Mouse (Mus musculus): ENCODE measurements around the gene Vmn1r4.

Gene Vmn1r4

DNA sequence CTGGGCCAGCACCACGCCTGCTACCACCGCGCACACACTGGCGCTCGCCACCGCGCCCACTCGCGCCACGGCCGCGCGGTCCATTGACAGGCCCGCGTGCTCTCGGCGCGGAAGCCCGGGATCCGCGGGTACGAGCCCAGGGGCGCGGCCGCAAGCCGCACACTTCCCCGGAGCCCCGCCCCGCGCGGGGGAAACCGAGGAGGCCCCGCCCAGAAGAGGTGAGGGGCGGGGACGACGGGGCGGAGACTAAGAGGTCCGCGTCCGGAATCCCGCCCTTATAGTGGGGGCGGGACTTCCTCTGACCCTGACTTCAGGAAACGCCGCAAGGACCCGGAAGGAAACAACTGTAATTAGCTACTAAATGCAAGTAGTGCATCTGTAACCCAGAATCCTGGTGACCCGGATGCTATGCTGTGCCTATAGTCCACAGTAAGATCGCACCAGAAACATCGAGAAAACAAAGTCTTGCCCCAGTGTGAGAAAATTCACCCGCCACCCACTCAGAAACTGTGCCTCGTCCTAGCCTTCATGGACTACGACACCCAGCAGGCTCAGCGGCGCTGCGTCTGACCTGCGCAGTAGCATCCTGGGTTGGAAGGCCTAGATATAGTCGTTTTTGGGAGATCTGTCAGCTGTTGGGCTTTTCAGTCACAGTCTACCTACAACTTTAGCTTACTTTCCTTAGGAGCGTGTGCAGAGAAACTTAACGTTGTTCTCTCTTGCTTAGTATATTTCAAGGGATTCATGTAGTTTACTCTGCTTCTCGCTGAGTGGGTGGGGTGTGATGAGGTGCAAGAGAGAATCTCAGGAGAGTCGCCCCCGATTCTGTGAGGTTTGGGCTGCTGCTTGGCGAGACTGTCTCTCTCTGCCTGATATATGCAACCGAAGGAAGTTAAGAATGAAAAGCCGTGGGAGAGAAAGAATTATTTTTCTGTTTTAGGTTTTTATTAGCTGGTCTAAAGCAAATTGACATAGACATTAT lies at the start of gene Vmn1r4, which contains the start of gene Nt5c3:
TSS of gene Vmn1r4 (plus strand) at position 290 of the 982 bp plus-strand sequence.
TSS of gene Nt5c3 (minus strand) at position 207 of the 982 bp plus-strand sequence.
- peak; percentile 98 for DNase-seq (ENCODE audit: low read depth, low spot score)

DNA sequence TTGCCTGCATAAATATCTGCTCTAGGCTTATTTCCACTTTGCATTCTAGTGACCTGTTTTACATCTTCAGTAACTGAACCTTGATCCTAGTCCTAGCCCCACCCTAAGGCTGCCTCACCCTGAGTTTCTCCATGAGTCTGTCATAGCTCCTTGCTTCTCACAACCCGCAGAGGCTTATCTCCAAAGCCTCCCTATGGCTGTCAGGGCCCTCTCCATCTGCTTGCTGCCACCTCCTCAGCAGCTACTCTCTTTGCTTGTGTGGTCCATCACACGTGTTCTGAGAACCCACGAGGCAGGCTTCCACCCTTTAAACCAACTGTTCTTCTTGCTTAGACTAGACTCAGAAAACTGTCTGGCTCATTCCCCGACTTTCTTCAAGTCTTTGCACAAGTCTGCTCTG lies 46.9 kb upstream of the Vmn1r4 start:
- no peak for DNase-seq (ENCODE audit: low read depth, low spot score)

DNA sequence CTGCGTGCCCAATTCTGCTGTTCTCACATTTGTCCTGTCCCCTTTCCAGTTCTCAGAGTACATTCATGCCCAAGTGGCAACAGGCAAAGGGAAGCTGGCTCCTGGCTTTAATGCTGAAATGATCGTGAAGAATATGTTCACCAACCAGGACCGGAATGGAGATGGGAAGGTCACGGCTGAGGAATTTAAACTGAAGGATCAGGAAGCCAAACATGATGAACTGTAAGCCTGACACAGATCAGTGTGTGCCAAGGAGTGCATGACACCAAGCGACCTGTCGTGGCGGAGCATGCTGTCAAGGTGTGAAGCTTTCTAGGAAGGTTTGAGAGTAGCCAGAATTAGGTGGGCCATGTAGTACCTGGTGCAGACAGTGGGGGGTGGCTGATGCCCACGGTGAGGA lies 45.8 kb upstream of the Vmn1r4 start:
- DNase-seq (ENCODE audit: low read depth, low spot score): no peak

DNA sequence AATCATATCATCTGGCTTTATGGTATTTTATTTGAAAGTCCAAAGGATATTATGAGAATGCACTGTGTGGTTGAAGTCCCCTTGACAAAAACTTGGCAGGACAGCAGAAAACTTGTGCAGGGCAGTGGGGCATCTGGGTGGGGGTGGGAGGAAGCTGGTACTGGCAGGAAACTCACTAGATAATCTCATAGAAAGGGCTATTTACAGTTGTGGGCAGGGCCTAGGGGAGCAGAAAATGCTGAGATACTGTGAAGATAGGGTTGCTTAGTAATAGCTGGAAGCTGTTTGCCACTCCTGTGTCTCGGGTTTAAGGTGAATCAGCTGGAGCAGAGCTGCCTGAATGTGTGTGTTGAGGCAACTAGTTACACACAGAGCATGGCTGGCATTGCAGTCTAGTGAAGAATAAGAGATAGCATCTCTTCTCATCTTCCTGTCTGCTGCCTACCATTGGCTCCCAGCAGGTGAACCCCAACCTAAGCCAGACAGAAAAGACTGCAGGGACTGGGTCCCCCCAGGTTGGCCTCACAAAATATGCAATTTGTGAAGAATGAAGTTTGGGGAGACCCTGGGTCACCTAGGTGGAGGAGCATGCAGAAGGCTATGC lies 44.4 kb upstream of the Vmn1r4 start:
- DNase-seq (ENCODE audit: low read depth, low spot score): no peak

DNA sequence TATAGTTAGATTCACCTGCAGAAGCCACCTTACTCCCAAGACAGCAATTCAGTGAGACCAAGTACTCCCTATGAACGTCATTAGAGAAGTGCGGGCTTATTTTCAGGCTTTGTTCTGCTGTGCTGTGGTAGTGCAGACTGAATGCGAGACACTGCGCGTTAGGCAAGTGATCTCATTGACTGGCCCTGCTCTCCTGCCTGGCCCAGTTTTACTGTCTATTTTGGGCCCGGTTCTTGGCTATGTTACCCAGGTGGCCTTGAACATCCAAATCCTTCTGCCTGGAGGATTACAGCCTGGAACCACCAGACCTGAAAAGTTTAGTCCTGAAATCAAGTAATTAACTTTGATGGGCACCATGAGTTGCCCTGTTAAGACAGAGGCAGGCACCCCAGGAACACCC lies 35.3 kb upstream of the Vmn1r4 start:
- no peak for DNase-seq (ENCODE audit: low read depth, low spot score)

DNA sequence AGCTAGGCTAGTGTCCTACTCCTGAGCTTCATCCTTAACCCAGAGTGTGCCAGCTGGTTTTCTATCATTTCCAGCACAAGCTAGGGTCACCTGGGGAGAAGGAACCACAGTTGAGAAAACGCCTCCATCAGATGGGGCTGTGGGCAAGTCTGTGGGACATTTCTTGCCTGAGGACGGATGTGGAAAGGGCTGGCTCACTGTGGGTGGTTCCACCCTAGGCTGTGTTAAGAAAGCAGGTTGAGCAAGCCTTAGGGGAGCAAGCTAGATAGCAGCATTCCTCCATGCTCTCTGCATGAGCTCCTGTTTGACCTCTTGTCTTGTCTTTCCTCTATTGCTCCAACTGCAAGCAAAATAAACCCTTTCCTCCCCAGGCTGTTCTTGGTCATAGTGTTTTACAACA lies 33.1 kb upstream of the Vmn1r4 start:
- DNase-seq (ENCODE audit: low read depth, low spot score): no peak

DNA sequence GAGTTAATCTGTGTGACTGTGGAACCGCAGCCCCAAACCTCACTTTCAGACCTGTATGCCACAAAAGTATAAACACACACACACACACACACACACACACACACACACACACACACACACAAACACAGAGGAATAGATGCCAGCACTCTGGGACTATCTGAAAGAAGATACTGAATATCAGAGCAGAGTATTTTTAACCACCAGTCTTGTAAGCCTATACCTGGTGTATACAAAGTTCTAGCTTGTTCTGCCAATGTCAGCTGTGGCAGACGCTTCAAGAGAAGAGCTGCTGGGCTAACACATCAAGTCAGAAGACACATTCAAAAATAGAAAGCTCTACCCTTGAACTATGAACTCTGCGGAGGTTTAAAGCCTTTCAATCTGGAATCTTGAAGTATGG lies 24.2 kb upstream of the Vmn1r4 start:
- DNase-seq (ENCODE audit: low read depth, low spot score): no peak

DNA sequence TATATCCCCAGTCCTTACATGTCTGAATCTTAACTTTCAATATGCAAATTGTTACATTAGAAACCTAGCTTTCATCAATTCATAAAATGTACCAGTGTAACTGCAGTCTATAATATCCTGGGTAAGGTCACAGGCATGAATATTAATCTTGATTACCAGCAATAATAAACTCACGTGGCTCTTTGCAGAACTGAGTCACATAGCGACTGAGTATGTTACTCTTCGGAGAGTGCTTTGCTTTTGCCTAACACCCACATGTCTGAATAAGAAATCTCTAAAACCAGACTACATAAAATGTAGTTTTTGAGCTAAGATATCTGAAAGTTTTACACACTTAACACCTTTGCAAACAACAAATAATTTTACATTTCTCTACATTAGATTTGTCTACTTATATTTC lies 22.5 kb upstream of the Vmn1r4 start:
- no peak for DNase-seq (ENCODE audit: low read depth, low spot score)

DNA sequence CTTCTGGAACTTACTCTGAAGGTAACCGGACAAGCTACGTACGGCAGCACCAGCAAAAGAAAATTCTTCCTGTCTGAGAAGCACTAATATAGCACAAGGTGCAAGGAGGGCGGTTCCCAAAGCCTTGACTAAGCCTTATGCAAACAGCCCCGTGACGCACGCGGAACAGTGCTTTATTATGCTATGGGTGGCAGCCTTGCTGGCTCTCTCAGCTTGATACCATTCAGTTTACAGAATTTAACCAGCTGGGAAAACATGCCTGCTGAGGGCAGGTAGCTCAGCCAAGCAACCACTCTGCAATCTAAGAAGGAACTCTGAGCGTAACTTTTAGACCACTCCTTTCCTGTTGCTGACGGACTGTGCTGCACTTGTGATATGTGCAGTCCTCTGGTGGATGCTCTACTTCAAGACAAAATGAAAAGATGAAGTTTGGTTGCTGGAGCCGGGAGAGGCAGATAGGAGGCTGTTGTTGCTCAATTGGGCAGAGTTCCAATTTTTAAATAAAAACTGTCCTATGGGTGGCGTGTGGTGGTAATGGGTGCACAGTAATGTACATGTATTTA lies 21.9 kb upstream of the Vmn1r4 start:
- DNase-seq (ENCODE audit: low read depth, low spot score): peak; percentile 89

DNA sequence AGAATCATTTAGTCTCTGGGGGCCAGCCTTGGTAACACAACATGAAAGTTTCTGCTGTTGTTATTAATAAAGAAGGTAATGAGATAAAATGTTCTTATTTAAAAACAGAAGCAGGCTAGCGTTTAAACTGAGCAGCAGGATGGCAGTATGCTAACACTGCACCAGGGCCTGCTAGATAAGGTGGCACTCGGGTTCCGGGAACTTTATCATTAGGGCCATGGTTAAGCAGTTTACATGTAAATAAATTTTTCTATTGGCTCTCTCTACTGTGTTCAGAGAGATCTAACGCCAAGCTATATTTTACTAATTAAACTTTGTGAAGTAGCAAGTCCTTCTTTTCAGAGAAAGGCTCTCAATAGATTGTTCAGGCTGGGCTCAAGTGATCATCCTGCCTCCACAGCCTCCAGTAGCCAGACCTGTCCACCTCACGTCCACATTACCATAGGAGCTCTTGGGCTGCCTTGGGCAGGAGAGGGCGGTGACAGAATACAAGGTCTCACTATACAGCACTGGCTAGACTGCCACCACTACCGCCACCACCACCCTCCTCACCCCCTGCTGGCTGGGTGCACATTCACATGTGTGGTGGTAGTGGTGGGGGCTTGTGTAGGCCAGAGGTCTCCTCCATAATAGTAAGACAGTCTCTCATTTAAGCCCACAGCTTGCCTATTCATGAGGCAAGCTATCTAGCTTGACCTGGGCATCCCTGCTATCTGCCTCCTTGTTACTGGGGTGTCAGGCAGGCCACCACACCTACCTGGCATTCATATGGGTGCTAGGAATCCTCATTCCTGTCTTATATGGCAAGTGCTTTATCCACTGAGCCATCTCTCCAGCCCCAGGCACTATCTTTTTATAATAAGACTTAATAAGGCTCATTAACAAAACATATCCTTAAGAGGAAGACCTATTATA lies 21.0 kb upstream of the Vmn1r4 start:
- DNase-seq (ENCODE audit: low read depth, low spot score): no peak

DNA sequence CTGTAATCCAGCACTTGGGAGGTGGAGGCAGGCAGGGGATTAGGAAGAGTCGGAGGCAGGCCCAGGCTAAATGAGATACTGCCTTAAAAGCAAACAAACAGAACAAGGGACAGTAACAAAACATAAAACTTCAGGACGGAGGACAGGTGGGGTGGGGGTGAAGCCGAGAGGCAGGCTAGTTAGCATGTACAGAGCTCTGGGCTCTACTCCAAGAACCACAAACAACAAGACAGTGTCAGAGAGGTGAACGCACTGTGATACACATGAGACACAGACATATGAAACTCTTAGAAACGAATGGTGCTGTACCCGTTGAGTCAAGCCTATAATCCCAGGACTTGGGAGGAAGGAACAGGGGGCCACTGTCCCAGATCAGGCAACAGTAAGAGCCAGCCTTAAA lies 20.0 kb upstream of the Vmn1r4 start:
- no peak for DNase-seq (ENCODE audit: low read depth, low spot score)

DNA sequence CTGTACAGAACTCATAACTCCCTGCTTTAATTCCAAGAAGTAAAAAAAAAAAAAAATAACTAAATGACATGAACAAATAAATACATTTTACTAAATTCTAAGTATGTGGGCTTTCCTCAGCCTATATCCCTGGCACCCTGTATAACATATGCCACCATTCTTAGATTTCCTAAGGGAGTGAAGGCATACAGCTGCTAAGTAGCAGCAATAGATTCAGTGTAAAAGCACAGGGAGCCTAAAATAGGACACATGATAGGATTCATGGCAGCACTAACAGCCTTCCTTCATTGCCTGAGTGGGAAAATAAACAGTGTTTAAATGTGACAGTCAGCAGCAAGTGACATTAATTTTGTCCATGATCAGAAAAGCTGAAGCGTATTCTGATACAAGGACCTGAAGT lies 19.5 kb upstream of the Vmn1r4 start:
- no peak for DNase-seq (ENCODE audit: low read depth, low spot score)

DNA sequence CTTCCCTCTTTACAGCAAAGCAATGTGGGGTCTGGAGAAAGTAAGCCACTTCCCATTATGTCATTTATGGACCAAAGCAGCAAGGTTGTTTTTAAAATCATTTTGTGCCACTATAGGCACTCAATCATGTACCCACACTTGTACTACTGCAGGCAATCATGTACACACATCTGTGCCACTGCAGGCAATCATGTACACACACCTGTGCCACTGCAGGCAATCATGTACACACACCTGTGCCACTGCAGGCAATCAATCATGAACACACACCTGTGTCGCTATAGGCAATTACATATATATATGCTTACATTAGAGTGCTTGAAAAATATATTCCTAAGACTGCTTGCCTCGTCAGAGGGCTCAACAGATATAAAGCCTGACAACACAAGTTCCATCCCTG lies 18.8 kb upstream of the Vmn1r4 start:
- no peak for DNase-seq (ENCODE audit: low read depth, low spot score)

DNA sequence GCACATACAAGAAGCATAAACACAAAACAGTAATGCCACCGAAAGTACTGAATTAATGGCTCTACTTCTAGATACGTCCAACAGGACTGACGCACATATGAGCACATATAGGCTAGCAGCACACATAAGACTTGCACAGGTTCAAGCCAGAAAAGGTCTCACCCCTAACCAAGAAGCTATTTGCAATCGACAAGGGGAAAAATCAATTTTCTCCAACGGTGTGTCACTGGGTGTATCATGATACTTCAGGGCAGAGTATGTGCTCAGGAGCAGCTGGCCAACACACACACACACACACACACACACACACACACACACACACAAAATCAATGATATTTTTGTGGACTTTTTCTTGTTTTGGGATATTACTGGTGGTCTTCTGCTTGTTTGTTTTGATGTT lies 18.3 kb upstream of the Vmn1r4 start:
- no peak for DNase-seq (ENCODE audit: low read depth, low spot score)

DNA sequence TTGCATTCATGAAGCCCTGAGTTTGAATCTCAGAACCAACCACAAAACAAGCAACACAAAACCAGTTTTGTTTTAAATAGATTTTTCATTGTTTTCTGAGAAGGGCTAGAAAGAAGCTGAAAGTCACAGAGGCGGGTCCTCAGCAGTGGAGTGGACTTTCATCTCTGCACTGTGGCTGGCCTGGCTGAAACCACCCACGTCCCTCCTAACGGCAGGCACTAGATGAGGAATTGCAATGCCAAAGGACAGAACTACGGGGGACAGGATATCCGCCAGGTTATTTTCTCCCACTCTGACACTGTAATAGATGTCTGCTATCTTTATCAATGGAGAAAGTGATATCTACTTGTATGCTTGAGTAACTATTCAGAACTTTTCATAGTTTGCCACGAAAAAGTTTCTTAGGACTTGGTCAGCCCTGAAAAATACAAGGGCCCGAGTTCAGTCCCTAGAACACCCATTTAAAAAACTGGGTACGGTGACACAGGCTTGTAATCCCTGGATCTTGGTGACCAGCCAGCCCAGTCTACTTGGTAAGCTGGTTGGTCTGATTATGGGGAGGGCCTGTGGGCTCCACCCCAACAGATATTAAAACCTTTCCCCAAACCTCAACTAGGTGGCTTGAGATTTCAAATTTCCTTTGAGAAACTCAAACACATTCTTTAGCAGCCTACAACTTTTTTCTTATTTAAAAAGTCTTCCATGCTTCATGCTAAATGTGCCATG lies 17.5 kb upstream of the Vmn1r4 start:
- no peak for DNase-seq (ENCODE audit: low read depth, low spot score)

DNA sequence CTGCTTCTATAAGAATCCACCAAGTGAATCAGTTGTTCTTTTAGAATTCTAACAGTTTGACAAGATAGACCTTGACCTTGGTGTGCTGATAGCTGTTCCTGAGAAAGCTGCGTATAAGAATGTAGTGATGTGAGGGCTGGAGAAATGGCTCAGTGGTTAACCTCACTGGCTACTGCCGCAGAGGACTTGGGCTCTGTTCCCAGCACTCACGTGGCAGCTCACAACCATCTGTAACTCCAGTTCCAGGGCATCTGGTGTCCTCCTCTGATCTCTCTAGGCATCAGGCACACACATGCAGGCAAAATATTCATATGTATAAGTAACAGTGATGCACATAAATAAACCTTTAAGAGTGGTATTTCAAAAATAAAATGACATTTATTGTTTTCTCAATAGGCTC lies 15.8 kb upstream of the Vmn1r4 start:
- no peak for DNase-seq (ENCODE audit: low read depth, low spot score)

DNA sequence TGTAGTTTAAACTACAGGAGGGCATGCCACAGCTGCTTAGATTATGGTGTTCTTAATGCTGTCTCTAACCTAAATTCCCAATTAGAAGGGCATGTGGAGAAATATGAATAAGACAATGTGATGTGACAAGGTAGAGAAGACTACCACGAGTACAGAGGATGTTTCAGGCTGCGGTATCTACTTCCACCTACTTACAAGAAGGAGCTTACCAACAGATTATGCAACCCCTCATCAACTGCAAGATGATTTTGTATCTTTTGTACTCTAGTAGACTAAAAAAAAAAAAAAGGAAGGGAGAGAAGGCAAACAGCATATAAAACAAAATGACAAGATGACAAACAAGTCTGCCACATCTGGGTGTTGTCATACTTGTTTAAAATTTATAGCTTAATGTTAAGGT lies 15.4 kb upstream of the Vmn1r4 start:
- DNase-seq (ENCODE audit: low read depth, low spot score): no peak

DNA sequence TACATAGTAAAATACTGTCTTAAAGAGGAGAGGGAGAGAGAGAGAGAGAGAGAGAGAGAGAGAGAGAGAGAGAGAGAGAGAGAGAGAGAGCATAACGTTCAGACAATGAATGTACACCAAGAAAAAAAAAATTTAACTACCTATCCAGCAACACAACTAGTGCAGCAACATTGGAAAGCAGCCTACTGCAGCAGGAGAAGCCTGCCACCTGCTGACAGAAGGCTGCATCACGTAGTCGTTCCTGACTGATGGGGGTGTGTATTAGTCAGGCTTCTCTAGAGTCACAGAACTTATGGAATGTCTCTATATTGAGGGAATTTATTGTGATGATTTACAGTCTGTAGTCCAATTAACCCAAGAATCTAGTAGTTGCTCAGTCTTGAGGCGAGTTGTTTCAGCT lies 14.9 kb upstream of the Vmn1r4 start:
- peak; percentile 64 for DNase-seq (ENCODE audit: low read depth, low spot score)

DNA sequence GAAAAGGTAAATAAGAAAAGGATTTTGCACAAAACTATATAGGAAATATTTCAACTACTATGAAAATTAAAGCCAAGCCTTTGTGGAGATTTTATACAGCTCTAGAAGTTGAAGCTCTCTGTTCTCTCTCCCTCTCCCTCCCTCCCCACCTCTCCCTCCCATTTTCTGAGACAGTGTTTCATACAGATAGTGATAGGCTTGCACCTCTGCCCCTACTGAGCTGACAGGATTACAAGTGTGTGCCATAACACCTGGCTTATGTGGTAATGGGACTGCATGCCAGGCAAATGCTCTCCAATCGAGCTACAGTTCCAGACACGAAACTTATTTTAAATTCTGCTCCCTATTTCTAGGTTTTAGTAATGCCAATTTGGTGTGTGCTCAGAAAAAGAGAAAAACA lies 12.9 kb upstream of the Vmn1r4 start:
- DNase-seq (ENCODE audit: low read depth, low spot score): no peak

DNA sequence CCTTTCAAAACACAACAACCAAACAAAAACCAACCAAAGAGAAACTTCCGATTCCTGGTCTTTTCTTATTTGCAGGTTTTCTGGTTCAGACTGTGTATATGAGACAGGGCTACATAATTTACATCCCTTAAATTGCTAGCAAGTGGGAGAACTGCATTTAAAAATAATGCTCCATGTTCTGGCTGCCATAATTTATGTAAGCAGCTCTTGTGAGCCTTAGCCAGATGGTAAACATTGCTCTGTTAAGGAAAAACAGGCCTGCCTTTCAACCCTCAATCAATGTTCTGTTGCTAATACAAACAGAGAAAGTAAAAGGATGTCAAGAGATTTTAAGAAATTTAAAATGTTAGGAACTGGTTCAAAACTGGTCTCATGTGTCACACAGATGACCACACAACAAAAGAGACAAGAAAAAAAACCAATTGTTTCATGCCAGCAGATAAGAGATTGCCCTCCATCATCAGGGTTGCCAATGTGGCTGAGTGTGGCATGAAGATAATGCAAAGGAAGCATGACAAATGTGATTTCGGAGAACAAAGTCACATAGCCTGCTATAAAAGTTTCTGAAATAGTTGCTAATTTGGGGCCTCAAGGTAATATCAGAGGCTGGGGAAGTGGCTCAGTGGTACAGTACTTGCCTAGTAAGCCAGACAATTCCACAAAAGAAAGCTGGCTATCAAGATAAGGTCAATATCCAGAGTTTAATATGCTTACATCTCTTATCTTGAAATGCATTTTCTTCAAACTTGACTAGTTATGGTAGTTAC lies 10.5 kb upstream of the Vmn1r4 start:
- DNase-seq (ENCODE audit: low read depth, low spot score): no peak
